Mouse (Mus musculus): ENCODE data around the gene Tmem255b. TPM values are rescaled to one million over a fixed set of nuclear protein-coding genes. Genes with fewer than 3 reads are reported as not detected.

Gene Tmem255b
- polyA plus RNA-seq (2014; fragmentation: Nextera tagmentation; extraction: Ambion mirVana) = 2.3 and 2.6 TPM in 2 replicates

DNA sequence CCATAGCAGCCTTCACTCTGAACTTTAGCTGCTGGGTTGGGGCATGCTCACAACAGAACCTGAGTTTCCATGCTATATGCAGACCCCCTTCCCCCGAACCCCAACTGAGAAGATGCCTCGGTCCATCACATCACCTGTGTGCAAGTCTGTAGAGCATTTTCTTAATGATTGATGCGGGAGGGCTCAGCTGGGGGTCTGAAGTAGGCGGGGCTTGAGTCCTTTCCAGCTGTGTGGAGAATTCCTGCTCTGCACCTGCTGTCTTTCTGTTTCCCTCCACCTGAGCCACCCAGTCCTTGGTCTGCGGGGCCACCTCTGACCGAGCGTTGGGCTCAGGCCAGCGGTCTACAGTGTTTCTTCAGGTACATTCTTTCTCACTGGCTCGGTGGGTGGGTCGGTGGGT lies at the start of gene Tmem255b:
TSS of gene Tmem255b (plus strand) at position 301 of the 400 bp plus-strand sequence.
- H3K27me3 ChIP-seq (ENCODE audit: control insufficient read depth, insufficient read depth, low read length) = peaks cover 8% of the 10 kb centered on the region; the same call in 1 of the 2 replicates
- no peak within 1 kb of the TSS for H3K9ac ChIP-seq (replicated peaks; ENCODE audit: low read depth, low read length)
- H3K4me1 ChIP-seq (ENCODE audit: control insufficient read depth, insufficient read depth, low read length) = no peaks in the 10 kb centered on the region
- no peak within 1 kb of the TSS for H3K4me3 ChIP-seq (ENCODE audit: low read depth, low read length)
- 18% methylated on average over 10 of the region's 10 CpGs for WGBS
- H3K36me3 ChIP-seq (ENCODE audit: control insufficient read depth, insufficient read depth, low read length) = no peaks in the 10 kb centered on the region
- no peaks in the 10 kb centered on the region for H3K9me3 ChIP-seq (ENCODE audit: control insufficient read depth, low read depth, low read length)
- no peak for ATAC-seq (ENCODE audit: insufficient number of reproducible peaks, insufficient read depth, low FRiP score, low read depth)
- no peak within 1 kb of the TSS for H3K27ac ChIP-seq (ENCODE audit: low read length)
- H3K4me2 ChIP-seq (replicated peaks; ENCODE audit: low read depth, low read length) = no peak within 1 kb of the TSS; the same call in 1 of the 2 replicates

- Histone ChIP-seq H3K9me3 (ENCODE audit: control insufficient read depth, low read depth, low read length) (no peaks in the 10 kb centered on the region), H3K4me3 (ENCODE audit: low read depth, low read length) (no peak overlapping the region), H3K4me2 (replicated peaks; ENCODE audit: low read depth, low read length) (no peak overlapping the region), H3K27me3 (ENCODE audit: control insufficient read depth, insufficient read depth, low read length) (no peaks in the 10 kb centered on the region), H3K9ac (replicated peaks; ENCODE audit: low read depth, low read length) (no peak overlapping the region), H3K4me1 (ENCODE audit: control insufficient read depth, insufficient read depth, low read length) (no peaks in the 10 kb centered on the region), H3K36me3 (ENCODE audit: control insufficient read depth, insufficient read depth, low read length) (no peaks in the 10 kb centered on the region), H3K27ac (ENCODE audit: low read length) (no peak overlapping the region)
- ATAC-seq (ENCODE audit: insufficient number of reproducible peaks, insufficient read depth, low FRiP score, low read depth) = no peak
- 72% methylated on average over 13 of the region's 13 CpGs for WGBS
These were observed 48.6 kb upstream of the Tmem255b start for GRCm38 (mm10) chr8:13386366-13386765.

DNA sequence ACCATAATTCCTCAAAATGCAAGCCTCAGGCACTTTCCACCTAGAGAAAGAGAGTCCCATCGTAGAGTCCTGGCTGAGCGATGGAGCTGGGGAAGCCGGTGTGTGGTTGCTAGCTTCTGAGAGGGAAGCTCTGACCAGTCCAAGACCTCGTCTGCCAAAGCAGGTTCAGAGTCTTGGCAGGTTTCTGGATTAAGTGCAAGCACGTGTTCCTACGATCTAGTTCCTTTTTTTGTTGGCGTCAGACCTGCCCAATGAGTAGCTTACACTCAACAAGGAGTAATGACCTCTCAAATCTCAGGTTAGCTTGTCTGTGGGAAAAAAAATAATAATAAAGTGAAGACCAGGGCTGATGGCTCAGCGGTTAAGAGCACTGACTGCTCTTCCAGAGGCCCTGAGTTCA lies 47.3 kb upstream of the Tmem255b start:
- 78% methylated on average over 8 of the region's 8 CpGs for WGBS
- Histone ChIP-seq H3K36me3 (ENCODE audit: control insufficient read depth, insufficient read depth, low read length) (no peaks in the 10 kb centered on the region), H3K4me1 (ENCODE audit: control insufficient read depth, insufficient read depth, low read length) (no peaks in the 10 kb centered on the region), H3K4me3 (ENCODE audit: low read depth, low read length) (no peak overlapping the region), H3K9ac (replicated peaks; ENCODE audit: low read depth, low read length) (no peak overlapping the region), H3K9me3 (ENCODE audit: control insufficient read depth, low read depth, low read length) (no peaks in the 10 kb centered on the region), H3K27ac (ENCODE audit: low read length) (no peak overlapping the region), H3K4me2 (replicated peaks; ENCODE audit: low read depth, low read length) (no peak overlapping the region), H3K27me3 (ENCODE audit: control insufficient read depth, insufficient read depth, low read length) (no peaks in the 10 kb centered on the region)
- no peak for ATAC-seq (ENCODE audit: insufficient number of reproducible peaks, insufficient read depth, low FRiP score, low read depth)

- no peak overlapping the region for H3K4me2 ChIP-seq (replicated peaks; ENCODE audit: low read depth, low read length)
- H3K9ac ChIP-seq (replicated peaks; ENCODE audit: low read depth, low read length) = no peak overlapping the region
- ATAC-seq (ENCODE audit: insufficient number of reproducible peaks, insufficient read depth, low FRiP score, low read depth) = no peak
- no peaks in the 10 kb centered on the region for H3K4me1 ChIP-seq (ENCODE audit: control insufficient read depth, insufficient read depth, low read length)
- no peak overlapping the region for H3K27ac ChIP-seq (ENCODE audit: low read length)
- WGBS = 80% methylated on average over 2 of the region's 2 CpGs
- no peaks in the 10 kb centered on the region for H3K27me3 ChIP-seq (ENCODE audit: control insufficient read depth, insufficient read depth, low read length)
- no peaks in the 10 kb centered on the region for H3K9me3 ChIP-seq (ENCODE audit: control insufficient read depth, low read depth, low read length)
- H3K36me3 ChIP-seq (ENCODE audit: control insufficient read depth, insufficient read depth, low read length) = no peaks in the 10 kb centered on the region
- no peak overlapping the region for H3K4me3 ChIP-seq (ENCODE audit: low read depth, low read length)
These were observed 46.2 kb upstream of the Tmem255b start for GRCm38 (mm10) chr8:13388744-13389143.

DNA sequence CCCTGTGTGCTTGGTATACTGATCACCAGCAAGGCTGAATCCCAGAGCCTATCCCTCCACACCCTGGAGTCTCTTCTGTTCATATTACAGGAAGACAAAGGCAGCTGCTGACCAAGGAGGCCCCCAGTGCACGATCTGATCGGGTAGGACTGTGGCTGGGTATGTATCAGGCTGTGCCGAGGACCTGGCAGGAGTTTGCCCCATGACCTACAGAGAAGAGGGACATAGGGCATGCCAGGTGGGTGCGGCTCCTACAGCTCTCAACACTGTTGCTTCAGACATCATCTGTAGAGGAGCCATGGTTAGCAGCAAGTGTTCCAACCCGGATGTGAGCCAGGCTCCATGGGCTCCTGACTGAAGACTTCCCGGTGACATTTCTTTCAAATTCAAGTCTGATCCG lies 41.1 kb upstream of the Tmem255b start:
- no peaks in the 10 kb centered on the region for H3K4me1 ChIP-seq (ENCODE audit: control insufficient read depth, insufficient read depth, low read length)
- H3K4me2 ChIP-seq (replicated peaks; ENCODE audit: low read depth, low read length) = no peak overlapping the region
- H3K36me3 ChIP-seq (ENCODE audit: control insufficient read depth, insufficient read depth, low read length) = no peaks in the 10 kb centered on the region
- H3K27me3 ChIP-seq (ENCODE audit: control insufficient read depth, insufficient read depth, low read length) = no peaks in the 10 kb centered on the region
- ATAC-seq (ENCODE audit: insufficient number of reproducible peaks, insufficient read depth, low FRiP score, low read depth) = no peak
- no peak overlapping the region for H3K9ac ChIP-seq (replicated peaks; ENCODE audit: low read depth, low read length)
- H3K4me3 ChIP-seq (ENCODE audit: low read depth, low read length) = no peak overlapping the region
- H3K9me3 ChIP-seq (ENCODE audit: control insufficient read depth, low read depth, low read length) = no peaks in the 10 kb centered on the region
- 88% methylated on average over 7 of the region's 7 CpGs for WGBS
- no peak overlapping the region for H3K27ac ChIP-seq (ENCODE audit: low read length)

DNA sequence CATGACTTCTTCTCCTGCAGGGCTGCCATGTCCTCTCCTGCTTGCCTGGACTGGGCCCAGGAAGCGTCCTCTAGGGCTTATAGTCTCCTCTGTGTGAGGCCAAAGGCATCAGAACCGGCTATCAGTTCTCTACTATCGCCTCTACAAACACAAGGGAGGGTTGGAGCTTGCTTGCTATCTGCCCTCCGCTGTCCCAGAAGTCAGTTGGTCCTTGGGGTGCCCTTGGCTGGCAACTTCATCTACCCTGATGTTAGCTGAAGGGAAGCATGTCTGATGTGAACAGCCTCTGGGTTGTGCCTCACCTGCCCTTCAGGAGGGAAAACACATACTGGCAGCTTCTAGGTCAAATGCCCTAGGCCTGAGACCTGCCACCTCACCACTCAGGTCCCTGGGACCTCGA lies 38.3 kb upstream of the Tmem255b start, which contains the start of gene Atp4b:
TSS of gene Atp4b (minus strand) at position 101 of the 400 bp plus-strand sequence.
- peak; percentile 42; the same call in 1 of the 2 replicates for ATAC-seq (ENCODE audit: insufficient number of reproducible peaks, insufficient read depth, low FRiP score, low read depth)
- WGBS = 81% methylated on average over 5 of the region's 5 CpGs
- H3K27ac ChIP-seq (ENCODE audit: low read length) = no peak within 1 kb of the TSS

GRCm38 (mm10) chr8:13403517-13403916 lies 31.5 kb upstream of the Tmem255b start:
- no peaks in the 10 kb centered on the region for H3K4me1 ChIP-seq (ENCODE audit: control insufficient read depth, insufficient read depth, low read length)
- H3K27ac ChIP-seq (ENCODE audit: low read length) = no peak overlapping the region
- WGBS = 45% methylated on average over 6 of the region's 6 CpGs
- no peaks in the 10 kb centered on the region for H3K27me3 ChIP-seq (ENCODE audit: control insufficient read depth, insufficient read depth, low read length)
- no peak overlapping the region for H3K9ac ChIP-seq (replicated peaks; ENCODE audit: low read depth, low read length)
- H3K36me3 ChIP-seq (ENCODE audit: control insufficient read depth, insufficient read depth, low read length) = no peaks in the 10 kb centered on the region
- H3K4me2 ChIP-seq (replicated peaks; ENCODE audit: low read depth, low read length) = no peak overlapping the region
- H3K9me3 ChIP-seq (ENCODE audit: control insufficient read depth, low read depth, low read length) = no peaks in the 10 kb centered on the region
- no peak overlapping the region for H3K4me3 ChIP-seq (ENCODE audit: low read depth, low read length)
- ATAC-seq (ENCODE audit: insufficient number of reproducible peaks, insufficient read depth, low FRiP score, low read depth) = peak; percentile 74

More for the DNA sequence above, 38.3 kb upstream of the Tmem255b start, which contains the start of gene Atp4b:
- Histone ChIP-seq H3K9me3 (ENCODE audit: control insufficient read depth, low read depth, low read length) (no peaks in the 10 kb centered on the region), H3K36me3 (ENCODE audit: control insufficient read depth, insufficient read depth, low read length) (no peaks in the 10 kb centered on the region), H3K4me3 (ENCODE audit: low read depth, low read length) (no peak within 1 kb of the TSS), H3K9ac (replicated peaks; ENCODE audit: low read depth, low read length) (no peak within 1 kb of the TSS), H3K27me3 (ENCODE audit: control insufficient read depth, insufficient read depth, low read length) (no peaks in the 10 kb centered on the region), H3K4me2 (replicated peaks; ENCODE audit: low read depth, low read length) (no peak within 1 kb of the TSS), H3K4me1 (ENCODE audit: control insufficient read depth, insufficient read depth, low read length) (no peaks in the 10 kb centered on the region)

DNA sequence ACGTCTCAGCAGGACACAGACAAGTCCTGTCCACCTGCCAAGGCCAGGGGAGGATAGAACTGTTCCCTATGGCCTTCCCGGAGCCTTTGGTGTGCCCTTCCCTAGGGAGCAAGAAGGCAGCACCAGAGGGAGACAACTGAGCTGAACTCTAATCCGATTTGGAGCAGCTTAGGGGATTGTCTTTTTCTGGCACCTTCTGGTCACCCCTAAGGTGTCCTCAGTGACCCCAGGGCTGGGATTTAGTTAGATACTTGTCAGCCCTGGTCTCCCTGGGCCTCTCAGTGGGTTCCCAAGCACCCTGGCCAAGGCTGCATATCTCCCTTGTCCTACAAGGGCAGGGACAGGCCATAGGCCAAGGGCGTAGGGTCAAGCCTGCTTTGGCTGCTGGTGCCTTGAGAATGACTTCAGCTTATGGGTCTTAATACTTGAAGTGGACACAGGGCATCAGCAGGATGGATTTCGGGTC lies 30.3 kb upstream of the Tmem255b start, which contains the start of gene Grk1:
TSS of gene Grk1 (plus strand) at position 416 of the 466 bp plus-strand sequence.
- Histone ChIP-seq H3K27me3 (ENCODE audit: control insufficient read depth, insufficient read depth, low read length) (no peaks in the 10 kb centered on the region), H3K4me2 (replicated peaks; ENCODE audit: low read depth, low read length) (no peak within 1 kb of the TSS), H3K9ac (replicated peaks; ENCODE audit: low read depth, low read length) (no peak within 1 kb of the TSS), H3K27ac (ENCODE audit: low read length) (no peak within 1 kb of the TSS), H3K9me3 (ENCODE audit: control insufficient read depth, low read depth, low read length) (no peaks in the 10 kb centered on the region), H3K4me3 (ENCODE audit: low read depth, low read length) (no peak within 1 kb of the TSS), H3K4me1 (ENCODE audit: control insufficient read depth, insufficient read depth, low read length) (no peaks in the 10 kb centered on the region), H3K36me3 (ENCODE audit: control insufficient read depth, insufficient read depth, low read length) (no peaks in the 10 kb centered on the region)
- 88% methylated on average over 5 of the region's 5 CpGs for WGBS
- ATAC-seq (ENCODE audit: insufficient number of reproducible peaks, insufficient read depth, low FRiP score, low read depth) = no peak

DNA sequence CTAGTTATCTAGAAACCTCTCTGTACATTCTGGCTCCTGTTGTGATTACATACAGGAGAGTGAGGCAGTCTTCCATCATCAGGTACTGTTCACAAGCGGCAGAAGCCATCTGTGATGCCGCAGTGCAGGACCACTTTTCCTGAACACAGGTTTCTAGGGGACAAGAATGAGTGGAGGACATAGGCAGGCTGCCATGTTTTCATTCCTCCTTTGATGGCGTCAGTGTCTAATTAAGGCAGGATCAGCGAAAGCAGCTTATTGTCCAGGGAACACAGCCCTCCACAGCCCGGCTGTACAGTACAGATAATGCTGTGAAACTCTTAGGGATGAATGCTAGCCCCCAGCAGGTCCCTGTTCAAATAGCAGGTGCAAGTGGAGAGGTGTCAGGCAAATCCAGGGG lies 29.0 kb upstream of the Tmem255b start:
- H3K9me3 ChIP-seq (ENCODE audit: control insufficient read depth, low read depth, low read length) = no peaks in the 10 kb centered on the region
- no peaks in the 10 kb centered on the region for H3K27me3 ChIP-seq (ENCODE audit: control insufficient read depth, insufficient read depth, low read length)
- no peak overlapping the region for H3K4me2 ChIP-seq (replicated peaks; ENCODE audit: low read depth, low read length)
- H3K9ac ChIP-seq (replicated peaks; ENCODE audit: low read depth, low read length) = no peak overlapping the region
- no peak overlapping the region for H3K4me3 ChIP-seq (ENCODE audit: low read depth, low read length)
- WGBS = 85% methylated on average over 5 of the region's 5 CpGs
- H3K27ac ChIP-seq (ENCODE audit: low read length) = no peak overlapping the region
- ATAC-seq (ENCODE audit: insufficient number of reproducible peaks, insufficient read depth, low FRiP score, low read depth) = no peak
- H3K36me3 ChIP-seq (ENCODE audit: control insufficient read depth, insufficient read depth, low read length) = no peaks in the 10 kb centered on the region
- no peaks in the 10 kb centered on the region for H3K4me1 ChIP-seq (ENCODE audit: control insufficient read depth, insufficient read depth, low read length)
